Mouse (Mus musculus): ENCODE results near the gene Kmt2c. TPM values are rescaled to one million over a fixed set of nuclear protein-coding genes. Genes with fewer than 3 reads are reported as not detected.

Kmt2c gene
- 10.5 and 13.2 TPM in 2 replicates for polyA plus RNA-seq (2016; fragmentation: Nextera tagmentation; extraction: Ambion mirVana)

DNA sequence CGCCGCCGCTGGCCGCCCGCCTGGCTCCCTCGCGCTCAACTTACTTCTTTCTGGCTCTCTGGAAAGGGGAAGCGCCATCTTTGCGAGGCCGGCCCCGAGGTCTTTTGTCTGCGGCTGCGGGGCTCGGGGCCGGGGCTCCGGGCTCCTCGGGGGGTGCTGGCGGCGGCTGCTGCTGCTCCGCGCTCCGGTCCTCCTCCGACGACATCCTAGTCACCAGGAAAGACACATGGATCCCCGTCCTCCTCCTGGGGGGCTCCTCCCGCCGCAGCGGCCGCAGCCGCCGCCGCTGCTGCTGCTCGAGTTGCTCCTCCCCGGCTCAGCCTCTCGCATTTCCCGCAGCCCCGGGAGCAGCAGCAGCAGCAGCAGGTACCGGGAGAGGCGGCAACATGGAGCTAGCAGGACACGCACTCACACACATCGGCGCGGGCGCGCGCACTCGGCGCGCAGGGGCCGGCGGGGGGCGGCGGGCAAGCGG, at the start of gene Kmt2c:
Kmt2c (minus strand) TSS at position 438 of the 475 bp plus-strand sequence.
- Histone ChIP-seq H3K27ac (replicated peaks) (peak within 1 kb of the TSS; percentile 98), H3K36me3 (peaks cover under 1% of the 10 kb centered on the region; the same call in 1 of the 2 replicates), H3K9me3 (replicated peaks) (no peaks in the 10 kb centered on the region), H3K27me3 (ENCODE audit: low read depth, poor library complexity, severe bottlenecking) (peaks cover 12% of the 10 kb centered on the region), H3K4me1 (peaks cover 18% of the 10 kb centered on the region), H3K4me3 (peak within 1 kb of the TSS; percentile 79)
- WGBS: 4% methylated on average over 54 of the region's 54 CpGs
- DNase-seq (ENCODE audit: low spot score): peak; percentile 83

DNA sequence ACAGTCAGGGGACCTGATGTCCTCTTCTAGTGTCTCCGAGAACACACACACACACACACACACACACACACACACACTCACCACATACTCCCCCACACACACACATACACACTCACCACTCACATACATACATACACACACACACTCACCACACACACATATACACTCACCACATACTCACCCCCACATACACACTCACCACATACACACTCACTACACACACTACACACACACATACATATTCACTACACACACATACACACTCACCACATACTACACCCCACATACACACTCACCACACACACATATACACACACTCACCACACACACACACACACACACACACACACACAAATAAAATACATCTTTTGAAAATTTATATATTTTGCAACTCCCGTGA, 48.3 kb upstream of the Kmt2c start:
- 99% methylated on average over 2 of the region's 2 CpGs for WGBS
- no peak overlapping the region for H3K27ac ChIP-seq (replicated peaks)
- H3K27me3 ChIP-seq (ENCODE audit: low read depth, poor library complexity, severe bottlenecking): no peaks in the 10 kb centered on the region
- no peaks in the 10 kb centered on the region for H3K4me1 ChIP-seq
- no peak for DNase-seq (ENCODE audit: low spot score)
- no peaks in the 10 kb centered on the region; the same call in 1 of the 2 replicates for H3K9me3 ChIP-seq (replicated peaks)
- no peak overlapping the region for H3K4me3 ChIP-seq
- H3K36me3 ChIP-seq: no peaks in the 10 kb centered on the region

DNA sequence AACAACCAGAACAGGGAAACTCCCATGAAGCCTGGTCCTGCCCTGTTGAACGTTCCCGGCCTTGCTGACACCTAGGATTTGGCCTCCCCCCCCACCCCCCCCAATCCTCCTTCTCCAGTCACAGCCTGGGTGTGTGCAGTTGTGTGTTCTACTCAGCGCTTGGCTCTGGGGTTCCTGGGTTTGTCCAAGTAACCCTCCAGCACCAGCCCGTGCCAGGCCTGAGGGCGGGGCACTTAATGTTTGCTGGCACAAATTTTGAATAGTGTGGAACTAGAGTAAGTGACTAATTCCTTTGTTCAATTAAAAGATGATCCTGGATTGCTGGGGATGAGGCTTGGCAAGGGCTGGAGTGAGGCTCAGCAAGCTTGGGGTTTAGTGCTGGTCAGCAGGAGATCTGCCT, 46.0 kb upstream of the Kmt2c start:
- no peak for DNase-seq (ENCODE audit: low spot score)
- Histone ChIP-seq H3K27me3 (ENCODE audit: low read depth, poor library complexity, severe bottlenecking) (no peaks in the 10 kb centered on the region), H3K9me3 (replicated peaks) (no peaks in the 10 kb centered on the region; the same call in 1 of the 2 replicates), H3K36me3 (no peaks in the 10 kb centered on the region), H3K4me1 (no peaks in the 10 kb centered on the region), H3K4me3 (no peak overlapping the region), H3K27ac (replicated peaks) (no peak overlapping the region)
- 92% methylated on average over 5 of the region's 5 CpGs for whole genome bisulfite sequencing

DNA sequence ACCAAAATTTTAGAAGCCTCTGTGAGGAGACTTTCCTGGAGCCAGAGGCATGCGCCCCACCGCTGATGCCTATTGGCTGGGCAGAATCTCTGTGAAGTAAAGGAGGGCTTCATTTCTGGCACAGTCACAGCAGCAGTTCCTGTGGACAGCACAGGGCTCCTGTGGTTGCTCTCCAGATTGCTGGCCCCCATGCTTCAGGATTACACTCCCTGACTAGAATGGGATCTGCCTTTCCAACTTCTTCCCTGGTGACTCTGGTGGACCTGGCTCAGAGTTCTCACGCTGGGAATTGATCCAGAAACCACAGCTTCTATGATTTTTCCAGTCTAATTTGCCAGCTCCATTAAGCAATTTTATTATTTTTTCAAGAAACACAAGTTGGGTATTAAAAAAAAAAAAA, 45.5 kb upstream of the Kmt2c start:
- no peaks in the 10 kb centered on the region for H3K27me3 ChIP-seq (ENCODE audit: low read depth, poor library complexity, severe bottlenecking)

DNA sequence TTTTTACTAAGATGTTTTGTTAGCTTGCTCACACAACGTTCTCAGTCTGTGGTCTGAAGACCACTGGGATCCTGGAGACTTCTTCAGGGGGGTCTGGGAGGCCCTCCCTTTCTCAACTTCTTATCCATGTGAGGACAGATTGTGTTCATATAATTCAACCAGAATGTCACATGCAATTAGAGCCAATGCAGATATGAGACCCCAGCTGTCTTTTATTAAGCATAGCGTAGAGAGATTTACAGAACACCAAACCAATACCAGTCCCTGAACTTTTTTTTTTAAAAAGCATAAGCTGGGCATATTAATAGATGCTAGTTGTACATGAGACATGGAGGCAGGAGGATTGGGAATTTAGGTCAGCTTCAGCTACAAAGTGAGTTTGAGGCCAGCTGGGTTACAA, 43.1 kb upstream of the Kmt2c start:
- no peaks in the 10 kb centered on the region; the same call in 1 of the 2 replicates for H3K9me3 ChIP-seq (replicated peaks)
- H3K27me3 ChIP-seq (ENCODE audit: low read depth, poor library complexity, severe bottlenecking): no peaks in the 10 kb centered on the region
- H3K27ac ChIP-seq (replicated peaks): no peak overlapping the region
- no peaks in the 10 kb centered on the region for H3K4me1 ChIP-seq
- WGBS: 73% methylated on average over 2 of the region's 2 CpGs
- no peak overlapping the region for H3K4me3 ChIP-seq
- no peak for DNase-seq (ENCODE audit: low spot score)
- H3K36me3 ChIP-seq: no peaks in the 10 kb centered on the region

More for the DNA sequence above, 45.5 kb upstream of the Kmt2c start:
- Histone ChIP-seq H3K9me3 (replicated peaks) (no peaks in the 10 kb centered on the region; the same call in 1 of the 2 replicates), H3K4me3 (no peak overlapping the region), H3K27ac (replicated peaks) (no peak overlapping the region), H3K36me3 (no peaks in the 10 kb centered on the region), H3K4me1 (no peaks in the 10 kb centered on the region)
- DNase-seq (ENCODE audit: low spot score): no peak
- WGBS: 91% methylated on average over 3 of the region's 3 CpGs

DNA sequence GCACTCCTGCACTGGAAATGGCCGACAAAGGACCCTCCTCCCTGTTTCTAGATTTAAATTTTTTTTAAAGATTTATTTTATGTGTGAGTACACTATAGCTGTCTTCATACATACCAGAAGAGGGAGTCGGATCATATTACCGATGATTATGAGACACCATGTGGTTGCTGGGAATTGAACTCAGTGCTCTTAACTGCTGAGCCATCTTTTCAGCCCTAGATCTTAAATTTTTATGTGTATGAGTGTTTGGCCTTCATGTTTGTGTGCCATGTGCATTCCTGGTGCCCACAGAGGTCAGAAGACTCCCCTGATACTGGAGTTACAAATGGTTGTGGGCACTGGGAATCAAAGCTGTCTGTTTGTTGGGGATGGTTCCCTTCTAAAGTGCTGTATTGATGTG, 42.3 kb upstream of the Kmt2c start:
- DNase-seq (ENCODE audit: low spot score): no peak
- no peaks in the 10 kb centered on the region for H3K4me1 ChIP-seq
- H3K4me3 ChIP-seq: no peak overlapping the region
- H3K27me3 ChIP-seq (ENCODE audit: low read depth, poor library complexity, severe bottlenecking): no peaks in the 10 kb centered on the region
- 85% methylated on average over 3 of the region's 3 CpGs for WGBS
- H3K36me3 ChIP-seq: no peaks in the 10 kb centered on the region
- no peaks in the 10 kb centered on the region; the same call in 1 of the 2 replicates for H3K9me3 ChIP-seq (replicated peaks)
- H3K27ac ChIP-seq (replicated peaks): no peak overlapping the region

DNA sequence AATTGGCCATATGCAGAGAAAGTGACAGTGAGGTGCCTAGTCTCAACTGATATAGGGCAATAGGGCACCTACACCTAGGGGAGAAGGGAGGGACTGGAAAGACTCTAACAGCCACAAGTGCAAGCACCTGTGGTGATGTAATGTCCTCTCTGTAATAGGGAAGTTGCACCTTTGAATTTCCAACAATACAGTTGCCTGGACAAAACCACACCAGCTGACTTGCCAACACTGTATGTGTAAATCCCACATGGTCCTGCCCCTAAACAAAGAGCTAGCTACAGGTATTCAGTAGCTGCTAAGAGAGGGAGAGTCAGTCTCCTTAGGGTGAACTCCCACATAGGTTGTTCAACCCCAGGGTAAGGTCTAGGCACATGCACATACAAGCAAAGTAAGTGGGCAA, 41.8 kb upstream of the Kmt2c start:
- Histone ChIP-seq H3K27ac (replicated peaks) (no peak overlapping the region), H3K36me3 (no peaks in the 10 kb centered on the region), H3K4me3 (no peak overlapping the region), H3K4me1 (no peaks in the 10 kb centered on the region), H3K27me3 (ENCODE audit: low read depth, poor library complexity, severe bottlenecking) (no peaks in the 10 kb centered on the region), H3K9me3 (replicated peaks) (no peaks in the 10 kb centered on the region; the same call in 1 of the 2 replicates)
- DNase-seq (ENCODE audit: low spot score): no peak

DNA sequence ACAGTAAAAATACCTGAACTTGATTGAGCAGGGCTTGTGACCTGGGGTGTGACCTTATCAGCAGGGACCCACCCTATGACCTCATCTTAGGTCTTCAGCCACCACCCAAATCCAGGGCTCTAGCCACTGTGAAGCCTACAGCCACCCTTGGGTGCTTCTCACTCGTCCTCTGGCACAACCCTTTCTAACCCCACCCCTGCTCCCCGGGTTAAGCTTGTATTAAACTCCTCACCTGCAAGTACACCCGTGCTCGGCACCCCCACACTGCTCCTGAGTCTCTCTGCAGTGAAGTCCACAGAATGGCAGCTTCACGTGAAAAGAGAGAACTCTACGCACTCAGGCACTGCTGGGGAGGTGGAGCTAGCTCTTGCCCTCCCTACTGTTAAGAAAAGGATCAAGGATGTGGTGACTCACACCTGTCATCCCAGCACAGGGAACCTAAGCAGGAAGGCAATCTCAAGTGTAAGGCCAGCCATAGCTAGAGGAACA, 38.4 kb upstream of the Kmt2c start:
- DNase-seq (ENCODE audit: low spot score): no peak
- no peaks in the 10 kb centered on the region for H3K36me3 ChIP-seq
- 44% methylated on average over 6 of the region's 6 CpGs for WGBS
- 0 out of 2 replicates have a peak, but pooled peaks cover 3% of the 10 kb centered on the region for H3K4me1 ChIP-seq
- no peaks in the 10 kb centered on the region for H3K27me3 ChIP-seq (ENCODE audit: low read depth, poor library complexity, severe bottlenecking)
- H3K9me3 ChIP-seq (replicated peaks): no peaks in the 10 kb centered on the region; the same call in 1 of the 2 replicates
- no peak overlapping the region for H3K4me3 ChIP-seq
- H3K27ac ChIP-seq (replicated peaks): no peak overlapping the region

DNA sequence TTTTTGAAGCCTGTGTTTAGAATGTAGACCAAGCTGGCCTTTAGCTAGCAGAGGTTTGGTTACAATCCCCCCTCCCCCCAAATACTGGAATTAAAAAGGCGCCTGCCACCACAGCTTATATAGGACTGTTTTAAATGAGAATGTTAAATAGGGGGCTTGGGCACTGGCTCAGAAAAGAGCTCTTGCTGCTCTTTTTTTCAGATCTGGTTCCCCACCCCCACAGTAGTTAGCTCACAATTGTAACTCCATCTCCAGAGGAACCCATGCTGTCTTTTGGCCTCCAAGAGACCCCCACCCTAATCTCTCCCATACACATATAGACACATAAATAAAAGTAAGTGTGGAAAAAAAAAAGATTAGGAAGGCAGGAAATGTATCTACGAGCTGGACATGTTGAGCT, 37.9 kb upstream of the Kmt2c start:
- 0 out of 2 replicates have a peak, but pooled peaks cover 3% of the 10 kb centered on the region for H3K4me1 ChIP-seq
- no peaks in the 10 kb centered on the region; the same call in 1 of the 2 replicates for H3K9me3 ChIP-seq (replicated peaks)
- no peak overlapping the region for H3K27ac ChIP-seq (replicated peaks)
- no peaks in the 10 kb centered on the region for H3K27me3 ChIP-seq (ENCODE audit: low read depth, poor library complexity, severe bottlenecking)
- 60% methylated on average over 2 of the region's 2 CpGs for WGBS
- H3K36me3 ChIP-seq: no peaks in the 10 kb centered on the region
- no peak overlapping the region for H3K4me3 ChIP-seq
- DNase-seq (ENCODE audit: low spot score): no peak

DNA sequence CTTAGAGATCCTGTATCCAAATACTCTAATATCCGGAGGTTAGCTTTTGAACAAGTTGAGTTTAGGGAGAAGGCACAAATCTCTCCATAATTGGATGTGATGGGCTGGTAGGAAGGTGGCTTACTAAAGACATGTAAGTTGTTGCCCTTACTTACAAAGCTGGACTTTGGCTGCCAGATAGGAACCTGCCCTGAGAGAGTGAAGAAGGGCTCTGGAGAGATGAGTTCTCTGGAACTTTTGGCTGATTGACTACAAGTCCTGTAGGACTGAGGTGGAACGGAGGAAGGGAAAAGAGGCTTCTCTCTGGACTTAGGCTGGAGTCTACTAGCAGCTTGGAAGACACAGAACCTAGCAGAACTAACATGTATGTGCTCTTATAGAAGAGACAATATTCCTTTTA, 37.0 kb upstream of the Kmt2c start:
- 84% methylated on average over 2 of the region's 2 CpGs for WGBS
- DNase-seq (ENCODE audit: low spot score): no peak
- Histone ChIP-seq H3K27ac (replicated peaks) (no peak overlapping the region), H3K9me3 (replicated peaks) (no peaks in the 10 kb centered on the region; the same call in 1 of the 2 replicates), H3K4me1 (peaks cover 5% of the 10 kb centered on the region; the same call in 1 of the 2 replicates), H3K36me3 (no peaks in the 10 kb centered on the region), H3K4me3 (no peak overlapping the region), H3K27me3 (ENCODE audit: low read depth, poor library complexity, severe bottlenecking) (no peaks in the 10 kb centered on the region)

DNA sequence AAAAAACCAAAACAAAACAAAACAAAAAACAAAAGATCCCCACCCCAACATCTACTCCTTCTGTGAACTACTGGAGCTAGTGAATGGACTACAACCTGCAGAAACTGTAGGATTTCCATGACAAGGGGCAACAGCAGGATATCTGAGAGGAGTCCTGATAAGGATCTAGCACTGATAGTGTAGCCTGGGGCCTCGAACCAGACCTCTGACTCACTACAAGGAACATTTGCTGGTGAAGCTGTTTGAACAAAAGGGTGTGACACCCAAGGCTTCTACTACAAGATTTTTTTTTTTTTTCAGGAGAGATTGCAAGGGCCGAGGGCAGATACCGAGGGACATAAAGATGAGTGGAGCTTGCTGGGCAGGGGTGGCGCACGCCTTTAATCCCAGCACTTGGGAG, 34.7 kb upstream of the Kmt2c start:
- 90% methylated on average over 5 of the region's 5 CpGs for WGBS
- H3K9me3 ChIP-seq (replicated peaks): no peaks in the 10 kb centered on the region; the same call in 1 of the 2 replicates
- no peaks in the 10 kb centered on the region for H3K36me3 ChIP-seq
- H3K27me3 ChIP-seq (ENCODE audit: low read depth, poor library complexity, severe bottlenecking): no peaks in the 10 kb centered on the region
- no peak overlapping the region for H3K4me3 ChIP-seq
- H3K27ac ChIP-seq (replicated peaks): no peak overlapping the region
- H3K4me1 ChIP-seq: peaks cover 14% of the 10 kb centered on the region
- no peak for DNase-seq (ENCODE audit: low spot score)

DNA sequence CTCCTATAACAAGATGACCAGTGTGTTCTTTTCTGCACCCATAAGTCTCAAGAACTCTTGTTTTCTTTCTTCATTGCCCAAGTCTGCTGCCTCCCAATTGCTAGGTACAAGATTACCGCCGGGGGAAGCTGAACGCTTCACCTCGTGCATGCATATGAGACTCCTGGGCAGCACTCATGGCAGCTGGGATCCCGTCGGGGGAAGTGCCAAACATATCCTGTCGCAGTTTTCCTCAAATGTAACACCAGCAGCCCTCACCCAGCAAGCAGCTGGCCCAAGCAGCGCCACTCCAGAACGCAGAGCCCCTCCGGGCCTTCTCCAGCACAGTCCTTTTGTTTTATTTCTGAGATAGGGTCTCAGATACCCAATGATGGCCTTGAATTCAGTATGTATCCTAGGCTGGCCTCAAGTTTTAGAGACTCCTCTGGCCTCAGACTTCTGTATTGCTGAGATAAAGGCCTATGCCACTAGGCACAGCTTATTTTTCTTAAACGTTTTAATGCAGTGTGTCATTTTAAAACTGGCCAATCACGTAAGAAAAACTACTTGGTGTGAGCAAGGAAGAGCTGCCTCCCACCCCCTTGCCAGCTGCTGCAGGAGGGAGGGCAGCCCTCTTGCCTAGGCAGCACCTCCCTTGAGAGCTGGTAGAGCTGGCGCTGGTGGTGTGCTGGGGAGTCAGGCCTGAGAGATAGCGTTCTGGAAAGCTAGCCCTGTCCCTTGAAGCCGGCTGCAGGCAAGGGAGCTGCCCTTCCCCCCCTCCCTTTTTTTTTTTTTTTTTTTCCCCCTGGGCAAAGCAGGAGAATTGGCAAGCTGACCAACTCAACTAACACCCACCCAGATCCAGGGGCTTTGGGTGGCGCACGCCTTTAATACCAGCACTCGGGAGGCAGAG, 33.9 kb upstream of the Kmt2c start:
- H3K36me3 ChIP-seq: no peaks in the 10 kb centered on the region
- H3K4me1 ChIP-seq: peaks cover 16% of the 10 kb centered on the region
- no peak overlapping the region for H3K27ac ChIP-seq (replicated peaks)
- 53% methylated on average over 17 of the region's 18 CpGs for WGBS
- no peak for DNase-seq (ENCODE audit: low spot score)
- H3K9me3 ChIP-seq (replicated peaks): no peaks in the 10 kb centered on the region
- H3K27me3 ChIP-seq (ENCODE audit: low read depth, poor library complexity, severe bottlenecking): peaks cover 5% of the 10 kb centered on the region; the same call in 1 of the 2 replicates
- H3K4me3 ChIP-seq: no peak overlapping the region

DNA sequence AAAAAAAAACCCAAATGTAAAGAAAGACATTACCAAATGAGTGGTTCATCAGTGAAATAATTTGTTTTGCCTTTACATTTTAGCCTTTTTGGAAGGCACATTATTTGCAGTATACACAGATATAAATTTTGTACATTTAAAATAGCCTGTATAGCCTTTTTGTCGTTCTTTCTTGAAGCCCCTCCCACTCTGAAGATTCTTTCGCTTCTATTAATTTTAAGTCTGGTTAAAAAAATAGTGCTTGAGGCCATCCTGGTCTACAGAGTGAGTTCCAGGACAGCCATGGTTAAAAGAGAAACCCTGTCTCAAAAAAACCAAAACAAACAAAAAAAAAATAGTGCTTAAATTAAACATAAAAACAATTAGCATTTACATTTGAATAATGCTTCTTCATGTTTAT, 32.0 kb upstream of the Kmt2c start:
- H3K27me3 ChIP-seq (ENCODE audit: low read depth, poor library complexity, severe bottlenecking): peaks cover 5% of the 10 kb centered on the region; the same call in 1 of the 2 replicates
- 46% methylated on average over 2 of the region's 2 CpGs for WGBS

More for the DNA sequence above, 32.0 kb upstream of the Kmt2c start:
- Histone ChIP-seq H3K4me3 (peak overlapping the region; percentile 74), H3K27ac (replicated peaks) (peak overlapping the region; percentile 94), H3K4me1 (peaks cover 23% of the 10 kb centered on the region), H3K9me3 (replicated peaks) (no peaks in the 10 kb centered on the region), H3K36me3 (no peaks in the 10 kb centered on the region)
- no peak for DNase-seq (ENCODE audit: low spot score)

Measured in midbrain, embryonic 10.5 days (tissue).